Mouse (Mus musculus): Measurements from ENCODE around the gene Pard6b. TPM values are rescaled to one million over a fixed set of nuclear protein-coding genes. Genes with fewer than 3 reads are reported as not detected.
"Not testable (repeated sequence)": the region's sequence is repeated elsewhere in the genome, so short reads cannot be mapped to it uniquely, and the experiment has no call there.

Gene Pard6b
- total RNA-seq, 2 experiments from 2014 or later: 4.2 TPM

DNA sequence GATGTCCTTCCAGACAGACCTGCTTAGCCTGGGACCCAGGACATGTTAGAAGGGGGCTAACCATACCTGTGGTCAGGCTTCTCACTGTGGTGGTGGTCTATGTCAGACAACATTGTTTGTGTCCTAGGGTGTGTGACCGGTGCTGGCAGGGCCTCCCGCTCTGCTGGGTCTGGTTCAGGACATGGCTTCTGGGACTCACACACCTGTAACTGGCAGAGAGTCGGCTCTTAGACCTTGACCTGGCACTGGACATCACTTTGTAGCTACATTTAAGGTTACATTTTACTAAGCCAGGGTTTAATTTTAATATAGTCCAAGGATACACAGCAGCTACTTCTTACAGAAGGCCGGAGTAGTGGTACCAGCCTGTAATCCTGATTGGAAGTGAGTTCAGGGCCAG is 12.3 kb downstream of the Pard6b start:
- DNase-seq (ENCODE audit: extremely low spot score in 1 of 2, low spot score in 1 of 2): no peak

DNA sequence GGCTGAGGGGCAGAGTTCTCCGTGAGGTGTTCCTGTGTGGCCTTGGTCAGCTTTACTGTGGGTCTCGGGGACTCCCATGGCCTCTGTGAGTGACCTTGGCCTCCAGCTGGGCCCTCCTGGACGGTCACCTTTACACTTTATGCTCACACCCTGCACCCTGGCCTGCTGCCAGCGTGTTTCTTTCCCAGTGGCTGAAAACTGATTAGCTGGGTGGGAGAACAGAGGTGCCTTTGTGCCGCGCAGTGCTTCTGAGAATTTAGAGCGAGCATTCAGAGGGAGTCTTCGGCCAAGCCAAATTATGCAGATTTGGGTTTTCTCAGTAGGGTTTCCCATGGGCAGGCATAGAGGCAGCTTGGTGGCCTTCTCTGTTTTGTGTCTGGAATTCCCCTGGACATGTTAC is 14.3 kb downstream of the Pard6b start:
- peak in 1 of 2 experiments; percentile 51 for DNase-seq (ENCODE audit: extremely low spot score in 1 of 2, low spot score in 1 of 2)

DNA sequence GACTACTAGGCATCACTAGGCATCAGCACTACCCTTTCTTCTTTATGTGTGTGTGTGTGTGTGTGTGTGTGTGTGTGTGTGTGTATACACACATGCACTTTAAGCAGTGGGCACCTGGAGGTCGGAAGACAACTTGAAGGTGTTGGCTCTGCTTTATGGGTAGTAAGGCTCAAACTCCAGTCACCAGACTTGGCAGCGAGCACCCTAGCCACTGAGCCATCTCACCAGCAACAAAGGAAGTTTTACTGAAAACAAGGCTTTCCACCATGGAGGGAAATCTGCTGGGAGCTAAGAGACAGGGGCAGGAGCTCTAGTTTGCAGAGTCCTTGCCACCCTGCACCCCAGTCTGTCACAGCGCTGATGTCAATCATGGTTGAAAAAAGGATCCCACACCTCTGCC is 15.7 kb downstream of the Pard6b start:
- no peak for DNase-seq (ENCODE audit: extremely low spot score in 1 of 2, low spot score in 1 of 2)

DNA sequence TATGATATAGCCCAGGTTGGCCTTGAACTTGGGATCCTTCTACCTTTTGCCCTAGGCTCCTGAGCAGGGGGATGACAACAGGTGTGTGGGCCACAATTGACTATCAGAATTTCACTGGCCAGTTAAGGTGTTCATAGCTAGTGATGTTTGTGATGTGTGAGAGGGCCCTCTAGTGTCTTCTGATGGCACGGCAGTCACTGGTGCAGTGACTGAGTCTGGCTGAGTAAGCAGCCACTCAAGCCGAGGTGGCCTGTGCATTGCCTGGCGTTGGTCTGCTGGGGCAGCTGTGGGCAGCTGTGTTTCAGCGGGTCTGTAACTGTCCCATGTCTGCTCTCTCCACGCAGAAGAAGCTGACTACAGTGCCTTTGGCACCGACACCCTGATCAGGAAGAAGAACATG is 17.2 kb downstream of the Pard6b start:
- peak; percentile 31 to 73 for DNase-seq (ENCODE audit: extremely low spot score in 1 of 2, low spot score in 1 of 2)

DNA sequence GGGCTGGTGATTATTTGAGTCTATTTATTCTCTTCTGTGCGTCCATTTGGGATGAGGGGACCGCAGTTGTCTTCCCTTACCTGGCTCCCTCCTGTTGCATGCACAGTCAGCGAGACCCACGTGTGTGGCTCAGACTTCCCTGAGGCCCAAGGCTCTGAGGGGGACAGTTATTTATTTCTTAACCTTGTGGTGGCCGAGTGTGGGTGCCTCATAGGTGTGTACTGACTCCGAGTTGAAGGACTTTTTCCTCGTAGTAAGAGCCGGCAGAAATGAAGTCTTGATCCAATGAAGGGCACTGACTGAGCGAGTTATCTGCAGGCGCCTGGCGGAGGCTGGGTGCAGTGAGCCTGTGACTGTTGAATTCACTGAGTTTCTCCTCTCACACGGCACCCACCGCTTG is 19.2 kb downstream of the Pard6b start:
- DNase-seq (ENCODE audit: extremely low spot score in 1 of 2, low spot score in 1 of 2): no peak

DNA sequence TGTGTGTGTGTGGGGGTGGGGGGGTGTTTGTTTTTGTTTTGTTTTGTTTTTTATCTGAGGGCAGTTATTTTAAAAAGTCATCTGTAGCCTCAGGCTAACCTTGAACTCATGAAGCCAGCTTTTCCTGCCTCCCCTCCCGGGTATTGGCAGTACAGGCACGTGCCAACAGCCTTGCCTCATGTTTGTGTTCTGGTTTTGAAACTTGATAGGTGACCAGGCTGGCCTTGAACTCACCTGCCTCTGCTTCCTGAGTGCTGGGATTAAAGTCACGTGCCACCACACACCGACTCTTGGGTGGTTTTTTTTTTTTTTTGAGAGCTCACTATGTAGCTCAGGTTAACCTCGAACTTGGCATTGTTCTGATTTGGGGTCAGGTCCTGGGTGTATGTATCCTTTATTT is 21.0 kb downstream of the Pard6b start:
- no peak for DNase-seq (ENCODE audit: extremely low spot score in 1 of 2, low spot score in 1 of 2)

DNA sequence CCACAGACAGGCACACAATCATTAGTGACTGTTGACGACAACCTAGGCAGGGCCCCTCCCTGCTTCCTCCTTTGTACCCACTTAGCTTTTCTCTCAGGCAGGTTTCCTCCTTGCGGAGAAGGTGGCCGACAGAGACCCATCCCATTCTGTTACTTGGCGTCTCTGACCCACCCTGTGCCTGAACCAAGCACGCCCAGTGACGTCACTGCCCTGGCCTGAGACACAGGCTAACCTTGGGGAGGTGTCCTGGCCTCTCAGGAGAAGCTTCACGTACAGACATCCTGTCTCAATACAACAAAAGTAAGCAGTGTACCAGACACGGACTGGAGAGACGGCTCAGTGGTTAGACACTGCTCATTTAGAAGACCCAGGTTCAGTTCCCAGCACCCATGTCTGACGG is 22.5 kb downstream of the Pard6b start:
- no peak for DNase-seq (ENCODE audit: extremely low spot score in 1 of 2, low spot score in 1 of 2)

DNA sequence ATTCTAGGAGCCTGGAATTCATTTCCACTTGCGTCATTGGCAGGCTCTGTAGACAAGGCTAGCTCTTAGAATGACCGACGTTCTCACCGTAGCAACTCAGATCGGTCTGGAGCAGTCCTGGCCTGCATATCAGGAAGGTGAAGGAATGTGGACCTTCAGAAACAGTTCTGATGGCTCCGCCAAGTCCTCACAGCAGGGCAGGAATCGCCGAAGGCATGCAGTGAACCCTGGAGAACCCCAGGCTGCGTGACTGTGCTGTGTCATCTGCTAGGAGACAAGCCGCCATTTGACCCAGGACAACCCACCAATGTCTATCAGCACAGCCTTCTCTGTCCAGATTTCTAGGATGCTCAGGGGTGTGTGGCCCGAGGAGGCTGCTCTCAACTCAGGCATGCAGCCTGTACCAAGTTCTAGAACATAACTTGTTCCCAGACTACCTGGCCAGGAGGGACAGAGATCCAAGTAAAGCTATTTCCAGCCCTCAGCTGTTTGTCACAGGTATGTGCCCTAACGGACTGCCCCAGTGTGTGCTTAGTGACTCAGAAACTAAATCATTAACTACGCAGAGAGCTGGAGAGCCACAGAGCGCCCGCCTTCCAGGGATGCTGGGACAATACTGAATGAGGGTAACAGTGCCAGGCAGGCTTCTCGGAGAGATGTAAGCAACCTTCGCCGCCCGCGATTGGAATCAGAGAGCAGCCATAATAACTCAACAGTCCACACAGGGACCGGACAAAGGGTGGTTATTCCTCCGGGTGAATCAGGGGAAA is 23.8 kb downstream of the Pard6b start:
- no peak for DNase-seq (ENCODE audit: extremely low spot score in 1 of 2, low spot score in 1 of 2)

DNA sequence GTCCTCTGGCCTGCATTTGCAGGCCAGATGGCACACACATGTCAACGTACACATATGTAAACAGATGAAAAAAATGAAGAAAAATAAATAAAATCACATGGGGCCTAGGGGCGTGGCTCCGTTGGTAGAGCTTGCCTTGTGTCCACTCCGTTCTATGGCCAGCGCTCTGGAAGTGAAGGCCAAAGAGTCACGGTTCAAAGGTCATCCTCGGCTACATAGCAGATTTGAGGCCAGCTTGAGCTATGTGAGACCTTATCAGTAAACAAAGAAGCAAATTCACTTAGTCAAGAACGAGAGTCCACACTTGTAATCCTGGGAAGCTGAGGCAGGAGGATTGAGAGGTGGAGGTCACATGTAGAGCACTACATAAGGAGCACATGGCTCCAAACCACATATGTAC is 24.5 kb downstream of the Pard6b start:
- DNase-seq (ENCODE audit: extremely low spot score in 1 of 2, low spot score in 1 of 2): no peak

DNA sequence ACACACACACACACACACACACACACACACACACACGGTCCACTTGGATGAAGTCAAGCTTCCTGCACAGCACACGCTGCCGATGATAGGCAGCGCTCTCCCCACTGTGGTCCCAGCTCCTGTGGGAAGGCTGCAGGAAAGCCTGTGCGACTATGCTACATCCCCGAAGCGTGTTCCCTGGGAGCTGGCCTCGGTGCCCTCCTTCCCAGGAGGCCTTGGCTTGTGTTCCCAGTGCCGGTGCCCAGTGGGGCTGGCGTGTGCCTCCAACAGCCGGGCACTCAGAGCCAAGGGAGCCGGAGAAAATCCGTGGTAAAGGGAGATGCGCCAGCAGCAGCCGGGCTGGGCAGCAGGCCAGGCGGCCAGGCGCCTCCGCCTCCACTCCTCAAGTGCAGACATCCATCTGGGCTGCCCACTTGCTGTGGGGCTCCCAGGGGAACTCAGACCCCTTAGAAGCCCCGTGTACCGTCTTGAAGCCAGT is 25.9 kb downstream of the Pard6b start:
- peak; percentile 73 to 80 for DNase-seq (ENCODE audit: extremely low spot score in 1 of 2, low spot score in 1 of 2)

DNA sequence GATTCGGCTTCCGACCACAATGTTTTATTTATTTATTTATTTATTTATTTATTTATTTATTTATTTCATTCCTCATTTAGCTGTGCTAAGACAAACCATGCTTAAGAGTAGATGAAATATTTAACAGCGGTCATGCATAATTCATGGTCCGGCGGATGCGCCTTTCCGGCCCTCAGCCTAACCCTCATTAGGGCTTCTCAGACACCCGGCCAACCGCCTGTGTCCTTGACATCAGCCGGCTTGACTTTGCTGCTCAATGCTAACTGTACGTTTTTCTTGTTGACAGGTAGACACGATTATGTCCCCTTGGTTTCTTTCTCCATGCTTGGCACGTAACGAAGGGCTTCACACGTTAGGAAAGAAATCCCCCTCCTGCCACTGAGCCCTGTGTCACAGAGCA is 26.6 kb downstream of the Pard6b start:
- DNase-seq (ENCODE audit: extremely low spot score in 1 of 2, low spot score in 1 of 2): no peak

DNA sequence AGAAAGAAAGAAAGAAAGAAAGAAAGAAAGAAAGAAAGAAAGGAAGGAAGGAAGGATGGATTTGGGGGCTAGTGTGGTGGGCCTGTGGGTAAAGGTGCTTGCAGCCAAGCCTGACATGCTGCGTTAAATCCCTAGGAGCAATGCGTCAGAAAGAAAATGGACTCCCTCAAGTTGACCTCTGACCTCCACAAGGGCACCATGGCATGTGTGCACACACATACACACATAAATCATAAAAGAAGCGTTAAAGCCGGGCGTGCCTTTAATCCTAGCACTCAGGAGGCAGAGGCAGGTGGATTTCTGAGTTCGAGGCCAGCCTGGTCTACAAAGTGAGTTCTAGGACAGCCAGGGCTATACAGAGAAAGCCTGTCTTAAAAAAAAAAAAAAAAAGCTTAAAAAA is 27.1 kb downstream of the Pard6b start:
- DNase-seq (ENCODE audit: extremely low spot score in 1 of 2, low spot score in 1 of 2): not testable (repeated sequence)

DNA sequence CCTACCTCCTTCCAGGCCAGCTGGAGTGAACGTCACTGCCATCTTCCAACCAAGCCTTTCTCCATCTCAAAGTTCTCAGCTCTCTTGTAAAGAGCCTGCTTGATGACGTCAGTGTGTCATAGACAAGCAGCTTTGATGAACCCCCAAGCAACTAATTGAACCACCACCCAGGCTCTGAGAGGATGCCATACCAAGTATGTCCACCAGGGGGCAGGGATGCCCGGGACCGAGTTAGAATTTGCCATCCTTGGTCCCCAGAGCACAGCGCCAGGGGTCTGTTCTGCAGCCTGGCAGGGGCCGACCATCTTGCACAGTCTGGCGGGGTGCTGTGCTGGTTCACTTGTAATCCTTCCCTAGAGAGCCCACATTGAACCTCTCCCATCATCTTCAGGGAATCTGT is 31.1 kb downstream of the Pard6b start:
- DNase-seq (ENCODE audit: extremely low spot score in 1 of 2, low spot score in 1 of 2): peak; percentile 78 to 88

DNA sequence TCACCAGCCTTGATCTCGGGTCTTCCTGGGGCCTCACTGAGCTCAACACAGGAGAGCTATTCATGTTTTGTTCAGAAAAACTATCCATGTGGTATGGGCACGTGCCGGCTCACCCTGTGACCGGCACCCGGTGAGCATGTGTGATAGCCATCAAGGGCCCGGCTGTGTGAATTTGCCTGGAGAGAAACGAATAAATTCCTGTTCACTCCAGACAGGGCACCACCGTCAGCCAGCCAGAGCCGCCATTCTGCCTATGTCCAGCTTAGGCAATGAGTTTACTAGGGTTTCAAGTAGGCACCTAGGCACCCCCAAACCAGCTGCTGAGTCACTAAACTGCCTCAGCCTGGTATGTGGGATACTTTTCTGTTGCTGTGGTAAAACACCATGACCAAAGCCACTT is 32.5 kb downstream of the Pard6b start:
- DNase-seq (ENCODE audit: extremely low spot score in 1 of 2, low spot score in 1 of 2): no peak

DNA sequence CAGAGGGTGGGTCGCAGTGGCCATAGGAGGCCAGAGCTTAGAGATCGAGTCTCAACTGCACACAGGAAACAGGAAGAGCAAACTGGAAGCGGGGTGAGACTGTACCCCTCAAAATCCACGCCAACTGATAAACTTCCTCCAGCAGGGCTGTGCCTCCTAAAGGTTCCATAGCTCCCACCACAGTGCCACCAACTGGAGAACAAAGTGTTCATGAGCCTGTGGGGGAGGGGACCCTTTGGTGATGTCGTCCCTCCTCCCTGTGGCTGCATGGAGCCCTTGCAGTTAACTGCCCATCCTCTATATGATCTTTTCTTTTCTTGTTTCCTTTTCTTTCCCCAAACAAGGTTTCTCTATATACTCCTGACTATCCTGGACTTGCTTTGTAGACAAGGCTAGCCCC is 32.9 kb downstream of the Pard6b start:
- no peak for DNase-seq (ENCODE audit: extremely low spot score in 1 of 2, low spot score in 1 of 2)

DNA sequence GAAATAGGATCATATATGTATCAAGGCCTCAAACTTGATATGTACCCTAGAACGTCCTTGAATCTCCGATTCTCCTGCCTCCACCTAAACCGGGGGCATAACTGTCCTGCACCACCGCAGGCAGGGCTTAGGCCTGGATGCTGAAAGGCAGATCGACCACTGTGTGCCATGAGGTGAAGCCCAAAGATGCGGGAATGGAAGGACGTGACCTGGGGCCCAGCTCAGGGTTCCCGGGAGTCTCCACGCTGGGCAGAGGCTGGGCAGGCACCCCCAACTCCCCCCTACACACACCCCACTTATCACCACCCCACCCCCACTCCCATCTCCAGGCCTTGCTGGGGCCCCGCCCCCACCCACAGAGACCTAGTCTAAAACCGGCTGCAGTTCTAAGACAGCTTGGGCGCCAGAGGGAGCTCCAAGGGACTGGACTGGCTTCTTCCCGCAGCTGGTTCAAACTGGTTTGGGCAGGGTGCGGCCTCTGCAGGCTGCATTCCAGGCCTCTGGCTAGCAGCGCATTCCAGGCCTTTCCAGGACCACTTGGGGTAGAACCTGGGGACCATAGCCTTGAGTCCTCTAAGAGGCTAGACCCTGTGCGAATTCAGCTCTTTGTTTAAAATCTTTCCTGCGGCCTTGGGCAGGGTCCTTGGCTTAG is 34.0 kb downstream of the Pard6b start:
- DNase-seq (ENCODE audit: extremely low spot score in 1 of 2, low spot score in 1 of 2): peak; percentile 35 to 59

DNA sequence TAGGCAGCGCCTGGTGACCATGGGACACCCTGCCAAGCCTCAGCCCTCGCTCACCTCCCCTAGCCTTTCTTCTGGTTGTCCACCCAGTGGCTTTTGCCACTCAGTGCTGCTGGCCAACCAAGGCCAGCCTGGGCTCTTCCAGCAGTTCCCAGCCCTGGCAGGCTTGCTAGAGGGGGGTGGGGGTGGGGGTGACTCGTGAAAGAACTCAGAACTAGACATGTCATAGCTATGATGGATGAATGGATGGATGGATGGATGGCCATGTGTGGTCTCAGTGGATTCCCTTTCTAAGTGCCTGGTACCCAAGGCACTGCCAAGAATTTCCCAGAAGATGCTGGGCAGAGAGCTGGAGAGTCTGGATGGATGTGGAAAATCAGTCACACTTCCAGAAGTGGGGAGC is 35.0 kb downstream of the Pard6b start:
- no peak for DNase-seq (ENCODE audit: extremely low spot score in 1 of 2, low spot score in 1 of 2)

DNA sequence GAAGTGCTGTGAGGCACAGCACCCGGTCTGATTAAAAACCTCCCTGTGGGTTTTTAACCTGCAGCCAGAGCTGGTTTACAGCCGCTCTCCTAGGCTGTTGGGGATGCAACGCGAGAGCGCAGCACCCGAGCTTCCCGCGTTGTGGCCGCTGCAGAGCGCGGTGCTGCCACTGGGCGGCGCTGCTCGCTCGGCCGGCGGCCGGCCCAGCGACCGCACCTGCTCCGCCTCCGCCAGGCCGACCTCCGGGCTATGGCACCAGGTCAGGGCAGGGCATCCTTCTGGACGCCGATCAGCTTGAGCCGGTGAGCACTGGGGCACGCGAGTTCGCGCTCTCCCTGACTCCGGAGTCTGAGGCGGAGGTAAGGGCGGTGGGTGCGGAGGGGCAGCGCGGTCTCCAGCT is 36.3 kb downstream of the Pard6b start:
- DNase-seq (ENCODE audit: extremely low spot score in 1 of 2, low spot score in 1 of 2): peak; percentile 62 to 63

DNA sequence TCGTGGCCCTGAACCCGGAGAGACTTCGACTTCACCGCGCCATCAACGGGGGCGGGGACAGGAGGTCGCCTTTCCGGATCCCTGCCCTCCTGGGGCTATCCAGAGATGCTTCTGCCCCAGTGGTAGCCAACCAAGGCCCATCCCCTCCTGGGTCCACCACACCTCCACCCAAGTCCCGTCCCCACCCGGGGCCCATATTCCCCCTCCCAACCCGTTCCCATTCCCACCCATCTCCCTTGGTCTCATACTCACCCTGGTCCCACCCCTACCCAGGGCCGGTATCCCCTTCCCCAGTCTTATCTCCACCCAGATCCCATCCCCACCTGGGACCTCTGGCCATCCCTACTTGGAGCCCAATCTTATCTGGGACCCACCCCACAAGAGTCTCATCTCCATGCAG is 36.7 kb downstream of the Pard6b start:
- DNase-seq (ENCODE audit: extremely low spot score in 1 of 2, low spot score in 1 of 2): no peak

DNA sequence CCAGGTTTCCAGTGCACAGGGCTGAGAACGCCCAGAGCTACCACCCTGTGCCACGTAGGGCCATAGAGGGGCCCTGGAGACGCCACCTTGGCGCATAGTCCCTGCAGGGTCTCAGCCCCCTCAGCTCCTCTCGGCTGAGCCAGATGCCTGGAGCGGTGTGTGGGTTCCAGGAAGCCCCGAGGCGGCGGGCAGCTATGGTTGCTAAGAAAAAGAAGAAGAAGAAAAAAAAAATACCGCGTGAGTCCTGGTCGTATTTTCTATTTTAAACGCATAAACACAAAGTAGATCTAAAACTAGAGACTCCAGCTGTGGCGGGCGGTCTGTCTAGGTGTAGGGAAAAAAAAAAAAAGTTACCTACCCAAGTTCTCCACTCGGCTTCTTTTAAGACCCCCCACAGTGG is 37.2 kb downstream of the Pard6b start:
- DNase-seq (ENCODE audit: extremely low spot score in 1 of 2, low spot score in 1 of 2): no peak

DNA sequence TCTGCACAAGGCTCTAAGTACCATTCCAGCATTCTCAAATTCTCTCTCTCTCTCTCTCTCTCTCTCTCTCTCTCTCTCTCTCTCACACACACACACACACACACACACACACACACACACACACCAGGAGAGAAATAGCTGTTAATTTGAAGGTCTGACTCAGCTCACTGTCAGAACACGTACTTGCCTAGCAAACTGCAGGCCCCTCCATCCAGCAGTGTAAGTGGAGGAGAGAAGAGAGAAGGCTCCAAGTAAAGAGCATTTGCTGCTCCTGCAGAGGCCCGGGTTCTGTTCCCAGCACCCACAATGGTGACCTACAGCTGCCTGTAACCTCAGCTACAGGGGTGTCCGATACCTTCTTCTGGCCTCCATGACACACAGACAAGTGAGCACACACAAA is 37.7 kb downstream of the Pard6b start:
- DNase-seq (ENCODE audit: extremely low spot score in 1 of 2, low spot score in 1 of 2): no peak

DNA sequence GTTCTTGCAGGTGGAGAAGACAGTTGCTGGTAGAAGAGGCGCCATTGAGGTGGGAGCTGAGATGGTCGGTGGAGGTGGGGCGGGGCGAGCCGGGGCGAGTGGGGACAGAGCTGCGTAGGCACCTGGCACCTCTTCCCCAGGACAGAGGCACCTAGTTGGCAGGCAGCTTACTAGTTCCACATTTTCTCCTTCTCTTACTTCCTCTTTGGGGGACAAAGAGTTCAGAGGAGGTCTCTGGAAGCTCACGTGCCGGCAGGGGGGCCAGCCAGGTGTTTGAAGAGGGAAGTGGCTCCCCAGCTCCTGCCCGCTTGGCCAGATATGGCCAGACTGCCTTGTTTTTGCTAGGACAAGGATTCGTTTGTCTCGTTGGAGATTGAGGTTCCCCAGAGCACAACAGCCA is 38.3 kb downstream of the Pard6b start:
- no peak for DNase-seq (ENCODE audit: extremely low spot score in 1 of 2, low spot score in 1 of 2)
